ENCODE assay signal across 17 mouse cellular contexts in genomic region chr1:187896291-187896690, GRCm38 (mm10).
"Had no signal": no experiment of that assay in that cellular context is flagged by ENCODE, and none has a peak within 500 bp of the region (broad histone marks: within the 10 kb centered on the region; RNA-seq: fewer than 3 reads in every experiment).

No protein-coding gene starts in this region.

- H3K27ac ChIP-seq: layer of hippocampus, adult 2 months; limb, embryonic 12.5 days; lung, embryonic 15.5 days; macrophage; midbrain, embryonic 15.5 days; neural tube, embryonic 12.5 days; stomach, embryonic 15.5 days had no signal

- DNase-seq: kidney, postnatal 10 days; kidney, postnatal 4 days; liver; lung, postnatal 14 days; retina, postnatal 1 day; right cerebral cortex, postnatal 4 days; thymus, adult 2 months; thymus, postnatal 25 days had no signal

- H3K36me3 ChIP-seq: limb, embryonic 12.5 days; lung, embryonic 15.5 days; midbrain, embryonic 15.5 days; neural tube, embryonic 12.5 days; stomach, embryonic 15.5 days had no signal

- H3K9me3 ChIP-seq: limb, embryonic 12.5 days; lung, embryonic 15.5 days; midbrain, embryonic 15.5 days; neural tube, embryonic 12.5 days; stomach, embryonic 15.5 days had no signal

- H3K9ac ChIP-seq: limb, embryonic 12.5 days; lung, embryonic 15.5 days; midbrain, embryonic 15.5 days; neural tube, embryonic 12.5 days; stomach, embryonic 15.5 days had no signal

- H3K4me1 ChIP-seq: limb, embryonic 12.5 days; lung, embryonic 15.5 days; megakaryocyte, embryonic 14.5 days; midbrain, embryonic 15.5 days; neural tube, embryonic 12.5 days; stomach, embryonic 15.5 days had no signal

- H3K27me3 ChIP-seq: limb, embryonic 12.5 days; lung, embryonic 15.5 days; megakaryocyte, embryonic 14.5 days; midbrain, embryonic 15.5 days; neural tube, embryonic 12.5 days; stomach, embryonic 15.5 days had no signal

- ATAC-seq: midbrain, embryonic 15.5 days had no signal

- H3K4me2 ChIP-seq: limb, embryonic 12.5 days; lung, embryonic 15.5 days; midbrain, embryonic 11.5 days; midbrain, embryonic 15.5 days; neural tube, embryonic 12.5 days; stomach, embryonic 15.5 days had no signal

- H3K4me3 ChIP-seq: layer of hippocampus, adult 2 months; limb, embryonic 12.5 days; lung, embryonic 15.5 days; megakaryocyte, embryonic 14.5 days; midbrain, embryonic 15.5 days; neural tube, embryonic 12.5 days; stomach, embryonic 15.5 days had no signal
